Mouse (Mus musculus): ENCODE data around the gene Sertm1. TPM values are rescaled to one million over a fixed set of nuclear protein-coding genes. Genes with fewer than 3 reads are reported as not detected.

The Sertm1 gene
- polyA plus RNA-seq (2012; fragmentation: generic; extraction: Trizol): not detected
- long read RNA-seq, experiment 1: 0 reads
- long read RNA-seq, experiment 2: 0 reads

DNA sequence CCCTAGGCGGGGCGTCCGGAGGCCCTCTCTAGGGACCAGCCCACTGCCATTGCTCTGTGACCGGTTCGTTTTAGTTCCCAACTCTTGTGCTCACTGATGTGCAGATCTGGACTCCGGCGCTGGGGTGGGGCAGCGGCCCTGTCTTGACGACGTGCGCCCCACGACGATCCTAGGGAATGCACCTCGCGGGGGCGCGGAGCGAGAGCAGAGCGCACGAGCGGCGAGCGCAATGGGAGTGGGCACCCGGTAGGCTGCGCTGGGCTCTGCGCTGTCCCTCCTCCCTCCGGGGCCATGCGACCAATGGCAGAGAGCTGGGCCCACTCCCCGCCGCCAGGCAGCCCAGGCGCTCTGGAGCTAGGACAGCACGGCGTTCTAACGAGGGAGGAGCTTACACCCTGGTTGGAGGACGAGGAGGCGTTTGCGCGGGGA lies at the start of gene Sertm1:
Gene Sertm1 (minus strand): TSS at position 245 of the 429 bp plus-strand sequence.
- Histone ChIP-seq H3K4me3 (ENCODE audit: insufficient read depth, poor library complexity, severe bottlenecking) (no peak within 1 kb of the TSS), H3ac (ENCODE audit: control insufficient read depth, insufficient read length, low read depth) (no peak within 1 kb of the TSS), H3K79me2 (ENCODE audit: control insufficient read depth, insufficient read depth) (no peaks in the 10 kb centered on the region), H3K79me3 (ENCODE audit: low read depth) (no peaks in the 10 kb centered on the region), H3K36me3 (ENCODE audit: control insufficient read depth, insufficient read depth) (no peaks in the 10 kb centered on the region), H3K27me3 (ENCODE audit: control insufficient read depth, insufficient read depth, insufficient read length) (peaks cover 18% of the 10 kb centered on the region)
- no peak for TF ChIP-seq MAX (IDR thresholded peaks at IDR 0.05)
- no peak for TF ChIP-seq MYOG (IDR thresholded peaks at IDR 0.05; ENCODE audit: control insufficient read depth, extremely low read depth, insufficient read length)
- TF ChIP-seq CTCF (IDR thresholded peaks at IDR 0.05; ENCODE audit: control insufficient read depth, insufficient read depth, insufficient read length): no peak

DNA sequence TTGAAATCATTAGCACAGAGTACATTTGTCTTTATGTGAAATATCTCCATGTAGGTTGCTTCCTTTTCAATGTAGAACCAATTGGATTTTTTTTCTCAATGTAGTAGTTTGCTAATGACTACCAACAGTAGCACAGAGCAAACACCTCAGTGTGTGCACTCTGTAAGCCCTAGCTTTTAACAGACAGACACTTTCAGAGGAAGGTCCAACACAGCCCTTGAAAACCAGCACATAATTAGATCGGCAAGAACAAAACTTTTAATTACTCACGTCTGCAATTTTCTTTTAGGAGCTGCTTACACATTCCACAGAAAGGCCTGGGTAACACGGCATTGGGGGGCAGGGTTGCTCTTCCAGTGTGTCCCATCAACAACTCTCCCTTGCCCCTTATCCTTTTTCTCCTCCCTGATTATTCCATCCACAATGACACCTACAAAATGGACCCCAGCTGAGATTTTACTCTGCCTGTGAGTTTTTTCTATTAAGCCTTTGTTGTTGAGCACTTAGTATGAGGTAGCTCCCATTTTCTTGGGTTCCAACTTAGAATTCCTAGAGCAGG lies 49.3 kb upstream of the Sertm1 start:
- no peaks in the 10 kb centered on the region for H3K36me3 ChIP-seq (ENCODE audit: control insufficient read depth, insufficient read depth)
- H3ac ChIP-seq (ENCODE audit: control insufficient read depth, insufficient read length, low read depth): no peak overlapping the region
- H3K79me2 ChIP-seq (ENCODE audit: control insufficient read depth, insufficient read depth): no peaks in the 10 kb centered on the region
- no peak overlapping the region for H3K4me3 ChIP-seq (ENCODE audit: insufficient read depth, poor library complexity, severe bottlenecking)
- H3K79me3 ChIP-seq (ENCODE audit: low read depth): no peaks in the 10 kb centered on the region
- no peaks in the 10 kb centered on the region for H3K27me3 ChIP-seq (ENCODE audit: control insufficient read depth, insufficient read depth, insufficient read length)
- no peak for TF ChIP-seq FOSL1 (IDR thresholded peaks at IDR 0.05; ENCODE audit: insufficient read depth, low read length, poor library complexity, severe bottlenecking)
- no peak for TF ChIP-seq MYOD1 (IDR thresholded peaks at IDR 0.05; ENCODE audit: control insufficient read depth, insufficient read length, low read depth)
- TF ChIP-seq CTCF (IDR thresholded peaks at IDR 0.05; ENCODE audit: control insufficient read depth, insufficient read depth, insufficient read length): no peak
- TF ChIP-seq MAX (IDR thresholded peaks at IDR 0.05): no peak

DNA sequence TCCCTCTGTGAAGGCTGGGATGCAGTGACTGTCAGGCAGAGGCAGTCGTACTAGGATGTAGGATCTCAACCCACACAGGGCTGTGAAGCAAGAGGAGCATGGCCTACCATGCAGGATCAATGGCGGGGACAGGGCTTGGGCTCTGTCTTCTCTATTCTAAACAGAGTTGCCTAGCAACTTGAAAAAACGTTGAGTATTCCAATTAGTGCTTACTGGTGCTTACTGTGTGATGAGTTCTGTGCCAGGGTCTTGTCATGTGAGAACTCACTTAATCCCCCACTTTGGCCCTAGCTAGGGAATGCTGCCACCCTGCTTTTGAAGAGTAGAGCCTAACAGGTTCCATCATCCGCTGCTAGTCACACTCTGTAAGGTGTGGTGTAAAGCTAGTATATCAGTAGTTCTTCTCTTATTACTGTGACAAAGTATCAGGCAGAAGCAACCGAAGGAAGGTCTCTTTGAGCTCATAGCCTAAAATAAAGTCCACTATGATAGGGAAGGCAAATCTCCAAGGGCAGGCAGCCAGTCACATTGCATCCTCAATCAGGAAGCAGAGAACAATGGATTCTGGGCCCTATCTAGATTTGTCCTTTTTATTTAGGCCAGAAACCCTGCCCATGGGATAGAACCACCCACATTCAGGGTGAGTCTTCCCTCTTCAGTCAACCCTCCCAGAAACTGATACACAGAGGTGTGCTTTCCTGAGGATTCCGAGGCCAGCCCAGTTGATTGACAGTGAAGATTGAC lies 27.6 kb upstream of the Sertm1 start:
- no peaks in the 10 kb centered on the region for H3K36me3 ChIP-seq (ENCODE audit: control insufficient read depth, insufficient read depth)
- no peak for TF ChIP-seq CEBPB (IDR thresholded peaks at IDR 0.05; ENCODE audit: low read depth)
- TF ChIP-seq MYOG (IDR thresholded peaks at IDR 0.05; ENCODE audit: control insufficient read depth, extremely low read depth, insufficient read length): no peak
- no peak for TF ChIP-seq MAX (IDR thresholded peaks at IDR 0.05)
- no peak for TF ChIP-seq USF1 (IDR thresholded peaks at IDR 0.05; ENCODE audit: low read depth)
- no peak for TF ChIP-seq CTCF (IDR thresholded peaks at IDR 0.05; ENCODE audit: control insufficient read depth, insufficient read depth, insufficient read length)
- no peak for TF ChIP-seq FOSL1 (IDR thresholded peaks at IDR 0.05; ENCODE audit: insufficient read depth, low read length, poor library complexity, severe bottlenecking)
- no peak for TF ChIP-seq MYOD1 (IDR thresholded peaks at IDR 0.05; ENCODE audit: control insufficient read depth, insufficient read length, low read depth)

DNA sequence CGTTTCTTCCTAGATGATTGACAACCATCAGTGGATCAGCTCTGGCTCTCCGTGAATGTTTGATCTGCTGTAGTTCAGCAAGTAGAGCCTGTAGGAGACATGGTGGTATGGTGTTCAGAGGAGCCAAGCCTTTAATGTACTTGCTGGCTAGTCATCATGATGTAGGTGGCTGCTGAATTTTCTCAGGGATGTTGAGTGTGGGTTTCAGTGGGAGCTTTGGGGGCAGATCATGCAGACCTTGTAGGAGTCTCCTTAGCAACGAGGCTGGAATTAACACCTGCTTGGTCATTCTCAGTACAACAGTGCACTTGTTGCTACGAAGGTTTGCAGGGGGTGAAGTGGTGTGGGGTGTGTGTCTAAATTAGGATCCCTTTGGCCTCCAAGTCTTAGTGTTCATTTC lies 18.8 kb upstream of the Sertm1 start:
- Histone ChIP-seq H3K36me3 (ENCODE audit: control insufficient read depth, insufficient read depth) (no peaks in the 10 kb centered on the region), H3K79me3 (ENCODE audit: low read depth) (no peaks in the 10 kb centered on the region), H3K79me2 (ENCODE audit: control insufficient read depth, insufficient read depth) (no peaks in the 10 kb centered on the region), H3K27me3 (ENCODE audit: control insufficient read depth, insufficient read depth, insufficient read length) (no peaks in the 10 kb centered on the region), H3ac (ENCODE audit: control insufficient read depth, insufficient read length, low read depth) (no peak overlapping the region), H3K4me3 (ENCODE audit: insufficient read depth, poor library complexity, severe bottlenecking) (no peak overlapping the region)
- TF ChIP-seq MYOD1 (IDR thresholded peaks at IDR 0.05; ENCODE audit: control insufficient read depth, insufficient read length, low read depth) (no peak), CTCF (IDR thresholded peaks at IDR 0.05; ENCODE audit: control insufficient read depth, insufficient read depth, insufficient read length) (no peak), MAX (IDR thresholded peaks at IDR 0.05) (no peak), FOSL1 (IDR thresholded peaks at IDR 0.05; ENCODE audit: insufficient read depth, low read length, poor library complexity, severe bottlenecking) (no peak), MYOG (IDR thresholded peaks at IDR 0.05; ENCODE audit: control insufficient read depth, extremely low read depth, insufficient read length) (no peak), CEBPB (IDR thresholded peaks at IDR 0.05; ENCODE audit: low read depth) (no peak), USF1 (IDR thresholded peaks at IDR 0.05; ENCODE audit: low read depth) (no peak)

More for the DNA sequence above, 27.6 kb upstream of the Sertm1 start:
- no peak overlapping the region for H3ac ChIP-seq (ENCODE audit: control insufficient read depth, insufficient read length, low read depth)
- no peaks in the 10 kb centered on the region for H3K79me3 ChIP-seq (ENCODE audit: low read depth)
- no peak overlapping the region for H3K4me3 ChIP-seq (ENCODE audit: insufficient read depth, poor library complexity, severe bottlenecking)
- no peaks in the 10 kb centered on the region for H3K27me3 ChIP-seq (ENCODE audit: control insufficient read depth, insufficient read depth, insufficient read length)
- no peaks in the 10 kb centered on the region for H3K79me2 ChIP-seq (ENCODE audit: control insufficient read depth, insufficient read depth)

DNA sequence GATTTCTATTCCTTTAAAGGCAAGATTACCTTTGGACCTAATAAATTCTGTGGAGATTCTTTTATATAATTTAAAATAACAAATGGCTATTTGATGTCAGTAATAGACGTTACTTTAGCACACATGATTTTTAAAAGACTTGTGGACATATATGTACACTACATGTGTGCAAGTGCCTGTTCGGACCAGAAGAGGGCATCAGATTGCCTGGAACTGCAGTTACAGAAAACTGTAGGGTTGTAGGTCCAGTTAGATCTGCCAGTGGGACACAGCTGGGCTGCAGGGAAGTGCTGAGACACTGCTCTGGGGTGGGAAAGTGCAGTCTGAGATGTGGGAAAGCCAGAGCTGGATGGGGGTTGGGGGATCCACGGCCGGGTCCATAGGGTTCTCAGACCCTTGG lies 16.9 kb upstream of the Sertm1 start:
- Histone ChIP-seq H3K79me2 (ENCODE audit: control insufficient read depth, insufficient read depth) (no peaks in the 10 kb centered on the region), H3ac (ENCODE audit: control insufficient read depth, insufficient read length, low read depth) (no peak overlapping the region), H3K36me3 (ENCODE audit: control insufficient read depth, insufficient read depth) (no peaks in the 10 kb centered on the region), H3K4me3 (ENCODE audit: insufficient read depth, poor library complexity, severe bottlenecking) (no peak overlapping the region), H3K27me3 (ENCODE audit: control insufficient read depth, insufficient read depth, insufficient read length) (no peaks in the 10 kb centered on the region), H3K79me3 (ENCODE audit: low read depth) (no peaks in the 10 kb centered on the region)
- TF ChIP-seq MAX (IDR thresholded peaks at IDR 0.05) (no peak), CTCF (IDR thresholded peaks at IDR 0.05; ENCODE audit: control insufficient read depth, insufficient read depth, insufficient read length) (no peak), CEBPB (IDR thresholded peaks at IDR 0.05; ENCODE audit: low read depth) (no peak), MYOD1 (IDR thresholded peaks at IDR 0.05; ENCODE audit: control insufficient read depth, insufficient read length, low read depth) (no peak), MYOG (IDR thresholded peaks at IDR 0.05; ENCODE audit: control insufficient read depth, extremely low read depth, insufficient read length) (no peak), FOSL1 (IDR thresholded peaks at IDR 0.05; ENCODE audit: insufficient read depth, low read length, poor library complexity, severe bottlenecking) (no peak), USF1 (IDR thresholded peaks at IDR 0.05; ENCODE audit: low read depth) (no peak)
